Mouse (Mus musculus): ENCODE measurements around the gene Gm10645.

DNA sequence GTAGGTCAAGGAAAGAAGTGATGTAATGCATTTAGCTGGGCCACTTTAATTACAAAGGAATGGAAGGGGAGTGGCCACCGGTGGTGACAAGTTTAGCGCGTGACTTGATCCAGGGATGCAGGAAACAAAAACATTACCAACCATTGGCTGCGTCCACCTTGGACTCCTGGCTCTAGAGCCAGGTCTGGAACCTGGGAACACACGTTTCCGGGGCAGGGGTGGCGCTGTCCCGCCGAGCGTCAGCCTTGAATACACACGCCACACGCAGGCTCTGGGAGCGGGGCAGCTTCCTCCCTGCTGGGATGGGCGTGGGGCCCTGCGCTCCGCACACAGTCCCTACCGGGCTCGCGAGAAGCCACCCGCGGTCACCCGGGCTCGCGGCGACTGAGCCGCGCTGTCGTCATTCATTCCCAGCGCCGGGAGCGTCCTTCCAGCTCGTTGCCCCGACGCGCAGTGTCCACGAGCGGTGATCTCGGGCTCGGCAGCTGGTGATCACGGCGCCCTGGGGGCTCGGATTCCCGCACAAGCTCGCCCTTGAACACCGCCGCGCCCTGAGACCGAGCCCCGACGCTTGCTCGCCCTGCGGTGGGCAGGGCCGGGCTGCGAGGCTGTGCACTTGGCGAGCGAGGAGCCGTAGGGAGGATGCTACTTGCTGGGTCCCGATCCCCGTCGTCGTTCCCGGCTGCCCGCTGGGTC lies 587 bp downstream of the Gm10645 start, which contains the start of gene Tbc1d9:
- TF ChIP-seq POLR2A (IDR thresholded peaks at IDR 0.05; ENCODE audit: low read depth, low read length) = no peak; the same call in 1 of the 2 replicates
- no peak for TF ChIP-seq CTCF (IDR thresholded peaks at IDR 0.05; ENCODE audit: extremely low read depth, insufficient read depth, insufficient read length, insufficient replicate concordance)

Measured in spleen, adult 2 months (tissue).